Mouse (Mus musculus) liver, embryonic 13.5 days (tissue): ENCODE measurements around the gene Gm7792. TPM values are rescaled to one million over a fixed set of nuclear protein-coding genes. Genes with fewer than 3 reads are reported as not detected.
"Not testable (repeated sequence)": the region's sequence is repeated elsewhere in the genome, so short reads cannot be mapped to it uniquely, and the experiment has no call there.

ENCODE experiments used
- ATAC-seq: fragments of 200-750 bp; cut with Nextera tagmentation; 2 replicates; pipeline ENCODE4 v1.8.0; 2017; ENCODE audit warnings: low read depth, mild to moderate bottlenecking, moderate number of reproducible peaks, moderate library complexity
- DNase-seq: peaks from one replicate; pipeline ENCODE4 v3.0.0; 2022
- H3K27ac ChIP-seq: fragments of 300-500 bp; sonication (generic); 2 replicates; pipeline ENCODE4 v1.5.1; 2015; ENCODE audit warnings: moderate library complexity, mild to moderate bottlenecking, inconsistent platforms
- H3K27me3 ChIP-seq: fragments of 300-500 bp; sonication (generic); 2 replicates; pipeline ENCODE4 v1.6.1; 2015; ENCODE audit warnings: mild to moderate bottlenecking, inconsistent platforms
- H3K36me3 ChIP-seq: fragments of 300-500 bp; sonication (generic); 2 replicates; pipeline ENCODE4 v1.6.1; 2015; ENCODE audit warnings: mild to moderate bottlenecking, inconsistent platforms
- H3K4me1 ChIP-seq: fragments of 300-500 bp; sonication (generic); replicated peaks from 2 replicates; pipeline ENCODE4 v1.6.1; 2015; ENCODE audit warnings: inconsistent platforms
- H3K4me2 ChIP-seq: fragments of 300-500 bp; sonication (generic); 2 replicates; pipeline ENCODE4 v1.6.1; 2015; ENCODE audit warnings: inconsistent platforms, mild to moderate bottlenecking, moderate library complexity
- H3K4me3 ChIP-seq: fragments of 300-500 bp; sonication (generic); replicated peaks from 2 replicates; pipeline ENCODE4 v1.5.1; 2015; ENCODE audit warnings: mild to moderate bottlenecking, inconsistent platforms
- H3K9ac ChIP-seq: fragments of 300-500 bp; sonication (generic); 2 replicates; pipeline ENCODE4 v1.6.1; 2015; ENCODE audit warnings: mild to moderate bottlenecking, inconsistent platforms
- H3K9me3 ChIP-seq: fragments of 300-500 bp; sonication (generic); replicated peaks from 2 replicates; pipeline ENCODE4 v1.6.1; 2016; ENCODE audit warnings: inconsistent platforms
- WGBS: fragments of 180-500 bp; shearing (Covaris S2); methylation state at CpG from one replicate; pipeline ENCODE4 v1.1.7; 2015; ENCODE audit not compliant: insufficient replicate concordance; 5-methylcytosine and 5-hydroxymethylcytosine counted together
- polyA plus RNA-seq: library from polyadenylated mRNA; unstranded; fragments of >200 nt; fragmentation: Nextera tagmentation; extraction: Ambion mirVana; gene quantifications from 2 replicates; pipeline ENCODE4 v1.2.1, GENCODE M21; 2015

Gm7792 gene
- not detected in 2 replicates for polyA plus RNA-seq

- H3K4me1 ChIP-seq, H3K27ac ChIP-seq, DNase-seq, H3K4me3 ChIP-seq, H3K27me3 ChIP-seq, H3K9me3 ChIP-seq, H3K36me3 ChIP-seq, ATAC-seq, H3K4me2 ChIP-seq, H3K9ac ChIP-seq: not testable (repeated sequence)
- WGBS, result 67% methylated on average over 1 of the region's 2 CpGs
These were observed at the start of gene Gm7792 for GRCm38 (mm10) chr5:93843476-93843875. Gene Gm7792 (plus strand): TSS chr5:93843776.

Other genes starting within 250 kb of the Gm7792 start
- not detected in 2 replicates for gene C87414, start 172.2 kb upstream of the Gm7792 start, polyA plus RNA-seq
- not detected in 2 replicates for gene Gm16429, start 85.3 kb downstream of the Gm7792 start, polyA plus RNA-seq
- not detected in 2 replicates for gene BC061212, start 226.8 kb downstream of the Gm7792 start, polyA plus RNA-seq
- not detected in 2 replicates for gene Gm6351, start 232.6 kb downstream of the Gm7792 start, polyA plus RNA-seq